Mouse (Mus musculus) heart, postnatal 14 days (tissue): ENCODE results near the gene Bcl7c. TPM values are rescaled to one million over a fixed set of nuclear protein-coding genes. Genes with fewer than 3 reads are reported as not detected.

Source experiments
- DNase-seq, 2 experiments: peaks; one replicate each; pipeline ENCODE4 v3.0.0; 2021 to 2022
- intact Hi-C: fragments of 180-260 bp; cut with DNase I; formaldehyde crosslinking; loops from one replicate; pipeline ENCODE4 v1.15.1; 2025
- microRNA-seq, 2 experiments: library from miRNA; unstranded; fragments of <30 nt; microRNA quantifications; one replicate each; pipeline ENCODE4 v1.2.0; 2021 to 2022
- total RNA-seq, 2 experiments: library from RNA; stranded (reverse); gene quantifications; 2 replicates each; pipeline ENCODE4 v1.2.3; 2021

Bcl7c gene
- total RNA-seq, 2 experiments from 2014 or later: 33.5 to 47.3 TPM

DNA sequence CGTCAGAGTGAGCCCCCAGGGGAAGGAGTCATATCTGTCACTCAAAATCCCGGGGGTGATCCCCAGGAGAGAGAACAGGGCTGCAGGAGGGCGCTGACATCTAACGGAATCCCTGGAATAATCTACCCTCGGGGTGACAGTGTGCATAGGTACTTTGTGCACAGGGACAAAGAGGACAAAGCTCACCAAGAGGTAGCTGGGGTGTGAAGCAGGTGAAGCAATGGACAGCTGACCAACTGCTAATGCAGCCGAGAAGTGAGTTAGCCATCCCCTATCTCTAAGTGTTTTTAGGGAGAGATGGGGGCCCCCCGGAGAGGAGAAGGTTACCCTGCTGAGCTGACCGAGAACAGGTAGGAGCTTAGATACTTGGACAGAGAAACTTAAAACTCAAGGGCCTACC, 94.6 kb downstream of the Bcl7c start:
- no peak for DNase-seq
- intact Hi-C loops: loop anchor here (1.0 kb wide), 1 partner anchor 26 kb away; no protein-coding TSS in a partner anchor

DNA sequence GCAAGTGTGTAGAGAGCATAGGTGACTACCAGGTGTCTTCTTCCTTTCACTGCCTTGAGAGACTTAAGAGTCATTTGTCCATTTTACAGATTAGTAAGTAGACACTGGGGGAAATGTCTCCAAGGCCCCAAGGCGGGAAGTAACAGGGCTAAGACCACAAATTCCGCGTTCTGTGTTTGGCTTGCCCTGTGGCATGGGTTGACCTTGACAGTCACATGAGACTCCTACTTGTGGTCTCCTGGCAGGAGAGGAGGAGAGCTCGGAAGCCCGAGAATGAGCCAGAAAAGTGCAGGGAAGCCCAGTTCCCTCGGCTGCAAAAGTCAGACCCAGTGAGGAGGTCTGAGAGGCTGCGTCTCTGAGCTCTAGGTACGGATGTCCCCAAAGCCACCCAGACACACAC, 95.2 kb downstream of the Bcl7c start:
- intact Hi-C loops: no loop called here
- DNase-seq: no peak

DNA sequence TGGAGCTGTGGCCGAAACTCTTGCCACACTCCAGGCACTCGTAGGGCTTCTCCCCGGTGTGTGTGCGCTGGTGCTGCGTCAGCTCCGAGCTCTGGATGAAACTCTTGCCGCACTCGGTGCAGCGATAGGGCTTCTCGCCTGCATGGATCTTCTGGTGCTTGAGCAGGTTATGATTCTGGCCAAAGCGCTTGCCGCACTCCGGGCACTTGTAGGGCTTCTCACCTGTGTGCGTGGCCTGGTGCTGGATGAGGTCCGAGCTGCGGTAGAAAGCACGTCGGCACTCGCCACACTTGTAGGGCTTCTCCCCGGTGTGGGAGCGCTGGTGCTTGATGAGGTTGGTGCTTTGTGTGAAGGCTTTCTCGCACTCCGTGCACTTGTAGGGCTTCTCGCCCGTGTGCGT, 97.2 kb downstream of the Bcl7c start:
- intact Hi-C loops: no loop called here
- DNase-seq: no peak

Small RNA genes within 50 kb of the gene (microRNA-seq; reads per million reads assigned to microRNA genes)
- 0 reads per million in 2 experiments for gene Mir762

Other genes starting within 250 kb of the Bcl7c start
- 10 to 100 TPM; 25.9 to 29.4 TPM for gene Prr14, start 249.3 kb downstream of the Bcl7c start, total RNA-seq
- 10 to 100 TPM; 38.4 to 43.1 TPM for gene Fbrs, start 229.7 kb downstream of the Bcl7c start, total RNA-seq
- 10 to 100 TPM; 63.6 to 69.2 TPM for gene Srcap, start 196.9 kb downstream of the Bcl7c start, total RNA-seq
- gene Gm42715, start 189.3 kb downstream of the Bcl7c start, total RNA-seq: 10 to 100 TPM; 13.5 to 13.9 TPM
- gene Tmem265, start 147.5 kb downstream of the Bcl7c start, total RNA-seq: not detected
- 10 to 100 TPM; 19.2 to 20.2 TPM for gene Phkg2, start 135.6 kb downstream of the Bcl7c start, total RNA-seq
- gene Ccdc189, start 120.3 kb downstream of the Bcl7c start, total RNA-seq: 10 to 100 TPM in 1 of 2 experiments, 1 to 10 TPM in 1; 8.8 to 12.6 TPM
- gene Rnf40, start 120.2 kb downstream of the Bcl7c start, total RNA-seq: 10 to 100 TPM; 46.5 to 53.9 TPM
- gene Zfp629, start 93.1 kb downstream of the Bcl7c start, total RNA-seq: 10 to 100 TPM; 28.8 to 29.1 TPM
- 1 to 10 TPM; 5.0 to 6.0 TPM for gene Ctf1, start 3.8 kb upstream of the Bcl7c start, total RNA-seq
- not detected for gene Ctf2, start 23.2 kb upstream of the Bcl7c start, total RNA-seq
- 1 to 10 TPM; 4.8 to 5.7 TPM for gene Fbxl19, start 35.6 kb upstream of the Bcl7c start, total RNA-seq
- gene Orai3, start 60.9 kb upstream of the Bcl7c start, total RNA-seq: 10 to 100 TPM; 16.6 to 17.3 TPM
- gene Setd1a, start 67.7 kb upstream of the Bcl7c start, total RNA-seq: 10 to 100 TPM; 21.0 to 22.3 TPM
- 1 to 10 TPM; 2.7 to 3.0 TPM for gene Gm49388, start 76.7 kb upstream of the Bcl7c start, total RNA-seq
- gene Hsd3b7, start 91.7 kb upstream of the Bcl7c start, total RNA-seq: 10 to 100 TPM; 14.9 to 18.4 TPM
- 10 to 100 TPM; 66.7 to 68.1 TPM for gene Stx4a, start 115.4 kb upstream of the Bcl7c start, total RNA-seq
- gene Stx1b, start 115.6 kb upstream of the Bcl7c start, total RNA-seq: under 1 TPM; 0.65 to 0.83 TPM
- 10 to 100 TPM; 21.0 to 21.9 TPM for gene Zfp646, start 167.3 kb upstream of the Bcl7c start, total RNA-seq
- 1 to 10 TPM; 3.8 to 5.5 TPM for gene Zfp668, start 167.9 kb upstream of the Bcl7c start, total RNA-seq
- gene Prss53, start 182.0 kb upstream of the Bcl7c start, total RNA-seq: under 1 TPM; 0.59 to 0.88 TPM
- gene Gm21974, start 186.5 kb upstream of the Bcl7c start, total RNA-seq: not detected
- 10 to 100 TPM; 25.6 to 28.1 TPM for gene Vkorc1, start 186.7 kb upstream of the Bcl7c start, total RNA-seq
- 10 to 100 TPM; 85.7 to 86.8 TPM for gene Bckdk, start 195.1 kb upstream of the Bcl7c start, total RNA-seq
- gene Kat8, start 203.6 kb upstream of the Bcl7c start, total RNA-seq: 10 to 100 TPM; 13.5 TPM
- under 1 TPM in 1 of 2 experiments, not detected in 1; 0.24 TPM for gene Prss8, start 221.2 kb upstream of the Bcl7c start, total RNA-seq
- 1 to 10 TPM; 6.4 to 6.7 TPM for gene Prss36, start 237.8 kb upstream of the Bcl7c start, total RNA-seq